Mouse (Mus musculus) CH12F3 (cell line): ENCODE data around the gene Cnot11.

Experiments used
- in situ Hi-C: fragments of 300-500 bp; cut with MboI; formaldehyde crosslinking; loops from 2 replicates; pipeline ENCODE4 v1.14.3; 2020; ENCODE audit warnings: low sequenced_read_pairs

The Cnot11 gene

GRCm38 (mm10) chr1:39534831-39535230 lies at the start of gene Cnot11:
TSS of gene Cnot11 (plus strand) at chr1:39534992.
- in situ Hi-C loops: no loop called here

GRCm38 (mm10) chr1:39487370-39487769 lies 47.4 kb upstream of the Cnot11 start:
- in situ Hi-C loops: no loop called here

GRCm38 (mm10) chr1:39493165-39493564 lies 41.6 kb upstream of the Cnot11 start:
- in situ Hi-C loops: no loop called here

GRCm38 (mm10) chr1:39493664-39494063 lies 41.1 kb upstream of the Cnot11 start:
- in situ Hi-C loops: no loop called here

- in situ Hi-C loops: no loop called here
Observed at GRCm38 (mm10) chr1:39496995-39497394, 37.8 kb upstream of the Cnot11 start.

- in situ Hi-C loops: no loop called here
Observed at GRCm38 (mm10) chr1:39497748-39498147, 37.0 kb upstream of the Cnot11 start.

GRCm38 (mm10) chr1:39499485-39499941 lies 35.3 kb upstream of the Cnot11 start:
- in situ Hi-C loops: no loop called here

- in situ Hi-C loops: loop anchor here (10.0 kb wide), 1 partner anchor 108 kb away; no protein-coding TSS in a partner anchor
Observed at GRCm38 (mm10) chr1:39502817-39503633, 31.8 kb upstream of the Cnot11 start.

- in situ Hi-C loops: loop anchor here (10.0 kb wide), 1 partner anchor 109 kb away; no protein-coding TSS in a partner anchor
Observed at GRCm38 (mm10) chr1:39504261-39504660, 30.5 kb upstream of the Cnot11 start.

- in situ Hi-C loops: loop anchor here (10.0 kb wide), 1 partner anchor 111 kb away; no protein-coding TSS in a partner anchor
Observed at GRCm38 (mm10) chr1:39505600-39505999, 29.2 kb upstream of the Cnot11 start.

GRCm38 (mm10) chr1:39511775-39512174 lies 23.0 kb upstream of the Cnot11 start:
- in situ Hi-C loops: no loop called here

- in situ Hi-C loops: no loop called here
Observed at GRCm38 (mm10) chr1:39512183-39512582, 22.6 kb upstream of the Cnot11 start.

- in situ Hi-C loops: no loop called here
Observed at GRCm38 (mm10) chr1:39515303-39515991, 19.3 kb upstream of the Cnot11 start.

GRCm38 (mm10) chr1:39521326-39521725 lies 13.5 kb upstream of the Cnot11 start:
- in situ Hi-C loops: no loop called here

- in situ Hi-C loops: no loop called here
Observed at GRCm38 (mm10) chr1:39522519-39522918, 12.3 kb upstream of the Cnot11 start.

- in situ Hi-C loops: loop anchor here (5.0 kb wide), 1 partner anchor 513 kb away; no protein-coding TSS in a partner anchor
Observed at GRCm38 (mm10) chr1:39525763-39526162, 9.0 kb upstream of the Cnot11 start.

GRCm38 (mm10) chr1:39526371-39527167 lies 8.2 kb upstream of the Cnot11 start:
- in situ Hi-C loops: loop anchor here (5.0 kb wide), 1 partner anchor 514 kb away; no protein-coding TSS in a partner anchor

- in situ Hi-C loops: loop anchor here (5.0 kb wide), 1 partner anchor 515 kb away; no protein-coding TSS in a partner anchor
Observed at GRCm38 (mm10) chr1:39527432-39527831, 7.4 kb upstream of the Cnot11 start.

- in situ Hi-C loops: loop anchor here (5.0 kb wide), 1 partner anchor 516 kb away; no protein-coding TSS in a partner anchor
Observed at GRCm38 (mm10) chr1:39528319-39528718, 6.5 kb upstream of the Cnot11 start.

GRCm38 (mm10) chr1:39530258-39530943 lies 4.4 kb upstream of the Cnot11 start:
- in situ Hi-C loops: no loop called here
